Mouse (Mus musculus) E14TG2a.4 (cell line): ENCODE measurements around the gene Serpine2.

Experiments
- H3K27me3 ChIP-seq: 2 replicates; pipeline ENCODE4 v1.6.1; 2014; ENCODE audit warnings: low read length, control low read depth; ENCODE audit not compliant: insufficient read depth
- H3K36me3 ChIP-seq: 2 replicates; pipeline ENCODE4 v1.6.1; 2014; ENCODE audit warnings: low read length, control low read depth; ENCODE audit not compliant: insufficient read depth
- H3K4me1 ChIP-seq: replicated peaks from 2 replicates; pipeline ENCODE4 v1.6.1; 2014; ENCODE audit warnings: low read depth, low read length, control low read depth
- H3K4me3 ChIP-seq: replicated peaks from 2 replicates; pipeline ENCODE4 v1.5.1; 2014; ENCODE audit warnings: mild to moderate bottlenecking, low read length
- H3K9me3 ChIP-seq: 2 replicates; pipeline ENCODE4 v1.6.1; 2014; ENCODE audit warnings: low read length, control low read depth
- CTCF ChIP-seq: conservative IDR thresholded peaks from 2 replicates; pipeline ENCODE4 v1.5.1; 2014; ENCODE audit warnings: low read length
- NANOG ChIP-seq: IDR thresholded peaks from 2 replicates; pipeline ENCODE4 v1.6.1; 2014; ENCODE audit warnings: borderline replicate concordance, low read length, mixed read lengths
- POU5F1 ChIP-seq: IDR thresholded peaks from 2 replicates; pipeline ENCODE4 v1.6.1; 2014; ENCODE audit warnings: low read length, borderline replicate concordance

Gene Serpine2

GRCm38 (mm10) chr1:79746056-79746455 is 114.9 kb downstream of the Serpine2 start:
- TF ChIP-seq CTCF (no peak), NANOG (no peak), POU5F1 (no peak)
- H3K4me3 ChIP-seq = no peak overlapping the region
- H3K4me1 ChIP-seq = peaks cover 3% of the 10 kb centered on the region; the same call in 1 of the 2 replicates
- no peaks in the 10 kb centered on the region for H3K27me3 ChIP-seq
- 0 out of 2 replicates have a peak, but pooled peaks cover 3% of the 10 kb centered on the region for H3K36me3 ChIP-seq
- no peaks in the 10 kb centered on the region for H3K9me3 ChIP-seq
